Mouse (Mus musculus) heart, adult 2 months (tissue): ENCODE measurements around the gene Map2k2.

ENCODE experiments used
- CTCF ChIP-seq: fragments of 200-600 bp; IDR thresholded peaks from 2 replicates; pipeline ENCODE4 v1.8.1; 2022; ENCODE audit warnings: antibody characterized with exemption, mild to moderate bottlenecking, moderate library complexity
- EP300 ChIP-seq: fragments of 200-500 bp; IDR thresholded peaks from 2 replicates; pipeline ENCODE4 v1.6.1; 2011; ENCODE audit warnings: low read depth, low read length, control low read depth; ENCODE audit not compliant: insufficient read depth
- POLR2A ChIP-seq: fragments of 200-500 bp; IDR thresholded peaks from 2 replicates; pipeline ENCODE4 v1.6.1; 2011; ENCODE audit warnings: mild to moderate bottlenecking, low read depth, low read length, control low read depth; ENCODE audit not compliant: insufficient read depth

GRCm38 (mm10) chr10:81179451-81180342 lies 74.0 kb downstream of the Map2k2 start:
- 0 out of 2 replicates have a peak, but pooled peaks have one; percentile 34 for TF ChIP-seq POLR2A
- 0 out of 2 replicates have a peak, but pooled peaks have one; percentile 14 for TF ChIP-seq CTCF
- no peak for TF ChIP-seq EP300
